9 mouse cellular contexts compared by ENCODE assay signal in the genomic region with DNA sequence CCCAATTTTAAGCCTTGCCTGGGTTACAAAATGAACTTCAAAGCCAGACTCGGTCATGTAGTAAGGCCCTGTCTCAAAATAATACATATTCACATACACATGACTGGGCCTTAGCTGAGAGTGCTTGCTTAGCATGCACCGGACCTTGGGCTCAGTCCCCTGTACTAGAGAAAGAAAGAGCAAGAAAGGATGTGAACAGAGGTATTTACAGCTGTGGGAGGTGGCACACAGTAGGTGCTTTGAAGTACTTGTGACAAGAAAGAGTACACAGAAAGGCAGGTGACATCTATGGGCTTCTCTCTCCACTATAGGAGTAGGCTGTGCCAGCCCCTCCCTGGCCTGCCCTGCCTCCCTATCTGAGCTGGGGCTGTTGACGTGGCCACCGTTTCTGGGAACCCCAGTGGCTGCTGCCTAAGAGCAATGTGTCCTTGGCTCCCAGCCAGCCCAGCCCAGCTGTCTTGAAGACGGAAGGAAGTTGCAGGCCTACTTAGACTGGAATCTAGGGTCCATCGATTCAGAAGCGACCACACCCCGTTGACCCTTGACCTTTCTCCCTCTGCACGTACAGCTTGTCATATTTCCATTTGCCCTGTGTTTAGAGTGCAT. TPM values are rescaled to one million over a fixed set of nuclear protein-coding genes. Genes with fewer than 3 reads are reported as not detected.
DNase-seq lines count a peak whose midpoint lies in the region; ATAC-seq lines count a peak whose summit lies in the region.
"Had no signal": no experiment of that assay in that cellular context is flagged by ENCODE, and none has a peak within 500 bp of the region (broad histone marks: within the 10 kb centered on the region; RNA-seq: fewer than 3 reads in every experiment).

No protein-coding gene starts in this region.

- WGBS in kidney, embryonic 14.5 days = 51% methylated on average over 9 of the region's 9 CpGs
- 41% methylated on average over 9 of the region's 9 CpGs for WGBS in heart, embryonic 15.5 days

- ATAC-seq in kidney, embryonic 14.5 days (ENCODE audit: low FRiP score, low TSS enrichment) = no peak
- 0 out of 2 replicates have a peak, but pooled peaks have one; percentile 11 for ATAC-seq in heart, embryonic 15.5 days (replicated peaks; ENCODE audit: insufficient number of reproducible peaks, insufficient read depth, low FRiP score, low read depth)
- peak; percentile 86 for ATAC-seq in megakaryocyte-erythroid progenitor cell, adult 5-6 weeks (replicated peaks; ENCODE audit: low FRiP score, low TSS enrichment, poor library complexity, severe bottlenecking)

- peak; percentile 79 for DNase-seq in kidney, adult 11 months
- DNase-seq in adipocyte (ENCODE audit: low spot score) = peak; percentile 54
- peak; percentile 43 to 54 for DNase-seq in layer of hippocampus, postnatal 14 days (ENCODE audit: low spot score in 2 of 2)
- peak; percentile 88 for DNase-seq in testis, postnatal 10 days (ENCODE audit: low spot score)
- DNase-seq in cerebellum, adult 9-11 months = no peak

- H3K27ac ChIP-seq in kidney, embryonic 14.5 days (ENCODE audit: low read depth, low read length) = no peak overlapping the region
- H3K27ac ChIP-seq in heart, embryonic 15.5 days = no peak overlapping the region
- H3K27ac ChIP-seq: heart, embryonic 13.5 days had no signal

- H3K4me1 ChIP-seq in kidney, embryonic 14.5 days (ENCODE audit: control insufficient read depth, insufficient read depth, low read length) = 0 out of 2 replicates have a peak, but pooled peaks cover 12% of the 10 kb centered on the region
- peaks cover 17% of the 10 kb centered on the region for H3K4me1 ChIP-seq in heart, embryonic 15.5 days (replicated peaks)

- H3K4me2 ChIP-seq in kidney, embryonic 14.5 days (replicated peaks; ENCODE audit: low read depth, low read length) = no peak overlapping the region
- H3K4me2 ChIP-seq in heart, embryonic 15.5 days = no peak overlapping the region
- H3K4me2 ChIP-seq: heart, embryonic 13.5 days had no signal

- H3K4me3 ChIP-seq in kidney, embryonic 14.5 days (ENCODE audit: low read length) = no peak overlapping the region
- H3K4me3 ChIP-seq in heart, embryonic 15.5 days = no peak overlapping the region
- H3K4me3 ChIP-seq: heart, embryonic 13.5 days had no signal

- H3K36me3 ChIP-seq in kidney, embryonic 14.5 days (ENCODE audit: control insufficient read depth, insufficient read depth, low read length) = no peaks in the 10 kb centered on the region
- H3K36me3 ChIP-seq in heart, embryonic 15.5 days = no peaks in the 10 kb centered on the region
- H3K36me3 ChIP-seq: heart, embryonic 13.5 days had no signal

- H3K9me3 ChIP-seq in kidney, embryonic 14.5 days (ENCODE audit: control insufficient read depth, low read length) = no peaks in the 10 kb centered on the region
- H3K9me3 ChIP-seq in heart, embryonic 15.5 days (replicated peaks) = no peaks in the 10 kb centered on the region
- H3K9me3 ChIP-seq: heart, embryonic 13.5 days had no signal

- no peak overlapping the region for H3K9ac ChIP-seq in kidney, embryonic 14.5 days (ENCODE audit: low read depth, low read length)
- H3K9ac ChIP-seq in heart, embryonic 15.5 days = no peak overlapping the region
- H3K9ac ChIP-seq: heart, embryonic 13.5 days had no signal

- no peaks in the 10 kb centered on the region for H3K27me3 ChIP-seq in kidney, embryonic 14.5 days (ENCODE audit: control insufficient read depth, insufficient read depth, low read length)
- H3K27me3 ChIP-seq in heart, embryonic 15.5 days = no peaks in the 10 kb centered on the region
- H3K27me3 ChIP-seq: heart, embryonic 13.5 days had no signal

RNA-seq across cellular contexts. Expression of a gene that starts 9.3 kb away (rescaled TPM):
- polyA plus RNA-seq in kidney, embryonic 14.5 days (2014; fragmentation: Nextera tagmentation; extraction: Ambion mirVana) = 4.0 and 5.9 TPM in 2 replicates
- 4.5 and 8.4 TPM in 2 replicates for polyA plus RNA-seq in heart, embryonic 15.5 days (2015; fragmentation: Nextera tagmentation; extraction: Ambion mirVana)
- 1 to 10 TPM; 4.6 to 5.1 TPM for total RNA-seq in layer of hippocampus, postnatal 14 days (2021)
- total RNA-seq in megakaryocyte-erythroid progenitor cell, adult 5-6 weeks (2014; fragmentation: Nextera tagmentation) = 1.8 and 2.0 TPM in 2 replicates
- 2.2 and 3.2 TPM in 2 replicates for total RNA-seq in megakaryocyte-erythroid progenitor cell, adult 5-6 weeks (2017)

RNA-seq across cellular contexts. Expression of a gene that starts 42.0 kb away (rescaled TPM):
- 0.13 and 0.22 TPM in 2 replicates for polyA plus RNA-seq in kidney, embryonic 14.5 days (2014; fragmentation: Nextera tagmentation; extraction: Ambion mirVana)
- 0.20 and 1.1 TPM in 2 replicates for polyA plus RNA-seq in heart, embryonic 15.5 days (2015; fragmentation: Nextera tagmentation; extraction: Ambion mirVana)
- 1 to 10 TPM in 1 of 2 experiments, under 1 TPM in 1; 0.93 to 1.1 TPM for total RNA-seq in layer of hippocampus, postnatal 14 days (2021)
- 0.74 and 1.8 TPM in 2 replicates for total RNA-seq in megakaryocyte-erythroid progenitor cell, adult 5-6 weeks (2014; fragmentation: Nextera tagmentation)
- total RNA-seq in megakaryocyte-erythroid progenitor cell, adult 5-6 weeks (2017) = 0.04 and 2.1 TPM in 2 replicates
